Mouse (Mus musculus) left cerebral cortex, adult 2 months (tissue): ENCODE measurements around the gene Zfp511. TPM values are rescaled to one million over a fixed set of nuclear protein-coding genes. Genes with fewer than 3 reads are reported as not detected.

Source experiments
- DNase-seq, 2 experiments: peaks; one replicate each; pipeline ENCODE4 v3.0.0; 2021 to 2022; ENCODE audit warnings: low spot score in 2 of 2, mixed read lengths in 1 of 2; ENCODE audit errors: extremely low spot score in 1 of 2
- H3K27ac ChIP-seq: fragments of 200-600 bp; 2 replicates; pipeline ENCODE4 v1.8.1; 2022
- H3K4me3 ChIP-seq: fragments of 200-600 bp; 2 replicates; pipeline ENCODE4 v1.8.1; 2022
- CTCF ChIP-seq: fragments of 200-600 bp; IDR thresholded peaks from 2 replicates; pipeline ENCODE4 v1.8.1; 2022; ENCODE audit warnings: antibody characterized with exemption, mild to moderate bottlenecking, moderate library complexity
- intact Hi-C: fragments of 180-260 bp; cut with DNase I; formaldehyde crosslinking; loops from one replicate; pipeline ENCODE4 v1.15.1; 2025
- total RNA-seq, 2 experiments: library from RNA; stranded (reverse); gene quantifications; 2 replicates each; pipeline ENCODE4 v1.2.3; 2021

Gene Zfp511
- total RNA-seq, 2 experiments from 2014 or later: 25.8 to 26.0 TPM

DNA sequence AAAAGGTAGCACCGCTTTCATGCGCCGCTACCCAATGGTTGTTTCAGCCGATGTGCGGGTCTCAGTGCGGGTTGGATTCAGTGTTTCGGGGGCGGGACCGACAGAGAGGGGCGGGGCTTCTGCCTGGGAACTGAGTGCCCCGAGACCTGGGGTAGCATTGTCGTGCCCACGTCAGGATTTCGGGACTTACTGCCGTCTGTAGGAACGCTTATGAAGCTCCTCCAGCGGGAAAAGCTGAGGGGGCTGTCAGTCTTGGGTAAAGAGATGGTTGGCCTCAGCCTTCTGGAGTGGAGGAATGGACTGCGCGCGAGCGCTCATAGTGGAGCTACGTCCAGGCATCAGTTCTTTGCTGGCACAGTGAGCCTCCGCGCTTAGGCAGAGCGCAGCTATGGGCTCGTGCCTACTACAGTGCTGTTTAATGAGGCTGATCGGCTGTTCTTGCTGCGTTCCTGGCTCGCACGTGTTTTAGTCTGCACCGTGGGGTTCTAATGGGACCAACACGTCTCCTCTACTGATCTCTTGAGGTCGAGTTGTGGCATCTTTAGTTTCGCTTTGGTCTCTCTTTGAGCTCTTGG is 13.0 kb downstream of the Zfp511 start:
- TF ChIP-seq CTCF: no peak
- intact Hi-C loops: no loop called here
- peak overlapping the region; percentile 34 for H3K4me3 ChIP-seq
- DNase-seq: no peak
- no peak overlapping the region for H3K27ac ChIP-seq

DNA sequence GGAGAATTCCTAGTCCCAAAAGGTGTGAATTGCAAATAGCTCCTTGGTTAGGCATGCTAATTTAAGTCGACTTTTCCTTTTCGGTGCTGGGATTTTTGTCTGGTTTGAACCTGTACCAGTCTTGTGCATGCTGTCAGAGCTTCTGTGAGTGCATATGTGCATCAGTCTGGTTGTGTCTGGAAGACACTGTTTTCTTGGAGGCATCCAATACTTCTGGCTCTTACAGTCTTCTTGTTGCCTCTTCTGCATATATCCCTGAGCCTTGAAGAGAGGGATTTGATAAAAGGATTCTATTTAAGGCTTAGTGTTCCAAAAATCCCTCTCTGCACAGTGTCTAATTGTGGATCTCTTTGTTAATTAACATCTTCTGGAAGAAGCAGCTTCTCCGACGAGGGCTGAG is 17.9 kb downstream of the Zfp511 start:
- no peak for TF ChIP-seq CTCF
- DNase-seq: no peak
- Histone ChIP-seq H3K4me3 (no peak overlapping the region), H3K27ac (no peak overlapping the region)
- intact Hi-C loops: no loop called here

DNA sequence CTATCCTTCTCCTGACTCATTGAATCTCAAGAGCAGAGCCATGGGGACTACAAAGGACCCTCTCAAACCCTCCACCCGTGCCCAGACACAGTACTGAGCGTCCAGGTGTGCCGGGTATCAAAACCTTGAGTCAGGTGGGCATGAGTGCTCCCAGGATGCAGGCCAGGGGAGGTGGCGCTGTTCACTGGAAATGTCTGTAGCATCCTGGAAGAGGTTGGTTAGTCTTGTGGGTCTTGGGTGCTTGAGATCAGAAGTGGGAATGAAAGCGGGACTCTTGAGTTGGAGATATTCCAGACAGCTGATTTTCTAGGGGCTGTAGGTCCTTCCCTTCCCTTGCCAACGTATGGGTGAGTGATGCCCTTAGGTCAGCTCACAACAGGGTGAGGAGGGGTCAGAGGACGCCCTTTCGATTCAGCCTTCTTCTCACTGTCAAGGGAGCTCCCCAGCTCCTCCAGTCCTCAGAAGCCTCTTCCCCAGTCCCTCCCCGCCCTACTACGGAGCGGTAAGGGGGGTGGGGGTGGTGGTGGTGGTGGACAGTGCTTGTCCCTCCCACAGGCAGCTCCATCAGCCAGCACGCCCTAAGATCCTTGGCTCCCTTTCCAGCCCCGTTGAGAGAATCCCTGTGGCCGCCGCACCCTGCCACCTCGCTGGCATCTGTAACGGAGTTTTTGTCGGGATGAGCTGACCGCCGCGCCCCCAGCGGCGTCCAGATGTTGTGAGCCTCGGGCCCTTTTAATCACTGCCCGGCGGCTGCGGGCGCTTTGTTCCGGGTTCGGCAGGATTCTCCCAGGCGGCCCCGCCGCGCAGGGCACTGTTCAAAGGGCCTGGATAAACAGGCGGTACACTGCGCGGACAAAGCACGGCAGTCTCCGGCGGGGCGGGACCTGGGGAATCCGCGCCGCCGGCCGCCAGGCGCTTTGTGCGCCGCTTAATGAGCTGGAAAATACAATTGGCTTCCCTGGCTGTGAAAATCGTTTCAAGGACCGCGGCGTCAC is 21.5 kb downstream of the Zfp511 start:
- Histone ChIP-seq H3K27ac (no peak overlapping the region), H3K4me3 (peak overlapping the region; percentile 48)
- peak; percentile 4 for TF ChIP-seq CTCF
- intact Hi-C loops: no loop called here
- no peak for DNase-seq

DNA sequence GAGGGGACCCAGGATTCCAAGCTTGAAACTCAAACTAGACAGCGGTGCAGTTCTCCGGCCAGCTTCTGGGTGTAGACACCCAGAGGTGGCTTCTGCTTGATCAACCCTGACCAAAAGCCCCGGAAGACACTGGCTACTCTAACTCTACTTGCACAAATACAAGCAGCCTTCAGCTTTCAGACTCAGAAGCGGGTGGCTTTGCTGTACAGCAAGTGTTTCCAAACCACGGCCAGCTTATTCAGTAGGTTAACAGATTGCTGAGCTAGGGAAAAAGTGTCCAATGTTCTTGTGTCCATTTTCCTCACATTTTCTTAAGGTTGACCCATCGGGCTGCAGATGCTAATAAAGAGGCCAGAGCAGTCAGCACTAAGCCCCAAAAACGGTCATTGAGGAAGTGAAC is 22.3 kb downstream of the Zfp511 start:
- Histone ChIP-seq H3K4me3 (peak overlapping the region; percentile 48), H3K27ac (no peak overlapping the region)
- TF ChIP-seq CTCF: no peak
- no peak for DNase-seq
- intact Hi-C loops: no loop called here

DNA sequence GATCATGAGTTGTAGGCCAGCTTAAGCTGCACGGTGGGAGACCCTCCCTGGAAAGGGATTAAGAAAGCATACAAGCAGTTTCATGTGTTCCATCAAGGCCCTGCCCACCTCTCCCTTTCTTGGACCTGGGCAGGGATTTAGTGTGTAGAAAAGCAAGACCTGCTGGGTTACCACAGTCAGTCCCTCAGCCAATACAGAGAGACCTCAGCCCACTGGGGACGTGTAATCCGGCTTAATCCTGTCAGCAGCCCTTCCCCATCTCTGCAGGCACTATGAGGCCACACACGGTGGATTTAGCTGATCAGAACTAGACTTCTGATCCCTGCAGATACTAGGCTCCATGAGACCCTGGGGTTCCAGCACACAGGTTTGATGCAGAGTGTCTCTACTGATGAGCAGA is 23.4 kb downstream of the Zfp511 start:
- DNase-seq: no peak
- intact Hi-C loops: no loop called here
- TF ChIP-seq CTCF: no peak

DNA sequence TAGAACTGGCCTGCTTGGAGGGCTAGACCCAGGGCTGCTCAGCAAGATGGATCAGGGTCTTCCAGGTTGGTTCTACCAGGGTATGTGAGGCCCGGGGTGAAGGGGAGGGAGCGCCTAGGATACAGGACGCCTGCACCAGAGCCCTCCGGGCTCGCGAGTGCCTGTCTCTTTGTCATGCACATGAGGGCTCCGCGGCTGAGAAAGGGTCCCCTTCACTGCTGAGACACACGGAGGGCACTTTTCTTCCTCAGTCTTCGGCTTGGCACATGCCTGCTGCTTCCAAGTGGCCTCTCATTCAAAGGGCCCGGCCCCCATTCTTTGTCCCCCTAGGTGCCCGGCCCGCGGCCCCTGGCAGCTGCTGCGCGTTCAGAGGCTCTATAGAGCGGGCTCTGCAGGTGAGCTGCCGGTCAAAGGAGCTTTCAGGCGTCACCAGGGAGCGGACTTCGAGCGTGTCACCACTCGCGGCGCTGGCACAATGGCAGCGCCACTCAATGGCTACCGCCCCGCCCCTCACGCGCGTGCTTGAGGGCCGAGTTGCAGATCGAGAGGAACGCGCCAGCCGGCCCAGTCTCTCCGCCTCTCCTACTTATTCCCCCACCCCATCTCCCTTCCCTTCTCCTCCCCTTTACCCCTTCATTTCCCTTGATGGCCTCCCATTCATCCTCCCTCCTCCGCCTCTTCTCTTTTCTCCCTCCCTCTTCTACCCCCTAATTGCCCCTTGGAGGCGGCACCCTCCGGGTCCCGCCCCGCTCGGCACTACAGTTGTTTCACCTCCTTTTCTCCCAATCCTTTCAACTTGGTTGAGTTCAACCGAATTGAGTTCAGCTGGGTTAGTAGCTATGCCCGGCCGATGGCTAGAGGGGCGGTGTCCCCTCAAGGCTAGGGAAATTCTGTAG is 25.0 kb downstream of the Zfp511 start:
- H3K4me3 ChIP-seq: peak overlapping the region; percentile 37
- peak in 1 of 2 experiments; percentile 25 for DNase-seq
- intact Hi-C loops: loop anchor here (5.0 to 10.0 kb wide), 2 partner anchors 156 to 444 kb away; no protein-coding TSS in a partner anchor
- H3K27ac ChIP-seq: no peak overlapping the region
- TF ChIP-seq CTCF: no peak

More for the DNA sequence above, 23.4 kb downstream of the Zfp511 start:
- no peak overlapping the region for H3K4me3 ChIP-seq
- no peak overlapping the region for H3K27ac ChIP-seq

DNA sequence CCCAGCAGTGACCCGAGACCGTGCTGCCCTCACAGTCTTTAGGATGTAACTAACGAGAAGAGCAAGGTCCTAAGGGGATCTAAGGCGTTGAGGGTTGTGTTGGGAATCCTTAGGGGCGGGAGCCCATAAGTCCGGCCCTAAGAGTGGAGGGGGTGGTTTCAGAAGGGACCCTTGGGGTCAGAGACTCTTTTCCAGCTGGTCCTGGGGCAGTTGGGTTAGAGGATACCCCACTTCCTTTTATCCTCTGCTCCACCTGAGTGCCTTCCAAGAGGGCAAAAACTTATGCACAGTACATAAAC is 25.6 kb downstream of the Zfp511 start:
- no peak for TF ChIP-seq CTCF
- DNase-seq: no peak
- H3K4me3 ChIP-seq: no peak overlapping the region
- no peak overlapping the region for H3K27ac ChIP-seq
- intact Hi-C loops: loop anchor here (5.0 to 10.0 kb wide), 2 partner anchors 157 to 444 kb away; no protein-coding TSS in a partner anchor

DNA sequence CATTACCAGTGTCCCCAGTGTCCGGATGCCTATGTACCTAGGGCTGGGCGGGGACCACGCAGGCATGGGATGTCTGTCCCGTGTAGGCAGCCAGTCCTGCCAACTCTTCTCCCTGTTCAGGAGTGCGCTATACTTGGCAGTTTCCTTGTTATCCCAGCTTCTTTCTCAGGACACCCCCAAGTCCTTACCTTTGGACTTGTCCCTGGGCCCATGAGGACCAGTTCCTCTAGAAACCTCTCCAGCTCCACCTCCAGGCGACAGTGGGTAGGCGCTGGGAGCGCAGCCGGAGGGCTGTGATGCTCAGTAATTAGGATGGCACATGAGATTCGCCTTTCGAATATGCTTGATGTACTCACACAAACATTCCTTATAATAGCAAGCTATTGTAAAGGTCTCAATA is 26.1 kb downstream of the Zfp511 start:
- Histone ChIP-seq H3K4me3 (no peak overlapping the region), H3K27ac (no peak overlapping the region)
- DNase-seq: peak in 1 of 2 experiments; percentile 30
- intact Hi-C loops: loop anchor here (5.0 to 10.0 kb wide), 2 partner anchors 158 to 445 kb away; no protein-coding TSS in a partner anchor
- TF ChIP-seq CTCF: peak; percentile 55

DNA sequence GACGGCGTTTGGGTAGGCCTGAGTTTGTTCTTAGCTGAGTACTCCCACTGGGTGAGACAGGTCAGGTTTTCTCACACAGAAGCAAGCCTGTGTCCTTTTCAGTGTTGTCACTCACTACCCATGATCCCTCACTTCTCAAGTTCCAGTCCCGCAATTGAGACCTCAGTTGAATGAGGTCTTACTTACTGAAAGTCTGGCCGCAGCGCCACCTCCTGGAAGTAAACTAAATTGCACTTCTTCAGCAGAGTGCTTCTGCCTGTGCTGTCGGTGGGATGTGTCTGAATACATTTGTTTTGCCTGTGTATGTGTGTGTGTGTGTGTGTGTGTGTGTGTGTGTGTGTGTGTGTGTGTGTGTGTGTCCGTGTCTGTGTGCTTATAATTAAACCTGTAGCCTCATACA is 26.9 kb downstream of the Zfp511 start:
- intact Hi-C loops: loop anchor here (1.0 to 10.0 kb wide), 3 partner anchors 94 to 446 kb away; no protein-coding TSS in a partner anchor
- Histone ChIP-seq H3K4me3 (no peak overlapping the region), H3K27ac (no peak overlapping the region)
- TF ChIP-seq CTCF: peak; percentile 73
- peak; percentile 62 to 77 for DNase-seq

DNA sequence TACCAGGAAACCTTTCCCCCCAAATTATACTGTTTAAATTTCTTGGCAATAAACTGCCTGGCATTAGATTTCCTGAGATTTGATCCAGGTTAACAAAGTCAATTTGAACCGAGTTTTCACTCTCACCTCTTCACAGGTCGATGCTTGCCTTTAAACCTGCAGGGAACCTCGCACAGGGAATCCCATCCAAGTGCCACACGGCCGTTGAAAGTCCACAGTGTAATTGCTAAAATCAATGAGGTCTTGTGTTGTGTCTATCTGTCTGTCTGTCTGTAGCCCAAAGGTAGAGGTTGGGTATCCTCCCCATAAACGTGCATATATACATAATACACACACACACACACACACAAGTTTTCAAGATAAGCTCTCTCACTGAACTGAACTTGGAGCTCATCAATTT is 31.2 kb downstream of the Zfp511 start:
- no peak overlapping the region for H3K4me3 ChIP-seq
- intact Hi-C loops: loop anchor here (10.0 kb wide), 1 partner anchor 163 kb away; no protein-coding TSS in a partner anchor
- no peak overlapping the region for H3K27ac ChIP-seq
- no peak for DNase-seq
- no peak for TF ChIP-seq CTCF

DNA sequence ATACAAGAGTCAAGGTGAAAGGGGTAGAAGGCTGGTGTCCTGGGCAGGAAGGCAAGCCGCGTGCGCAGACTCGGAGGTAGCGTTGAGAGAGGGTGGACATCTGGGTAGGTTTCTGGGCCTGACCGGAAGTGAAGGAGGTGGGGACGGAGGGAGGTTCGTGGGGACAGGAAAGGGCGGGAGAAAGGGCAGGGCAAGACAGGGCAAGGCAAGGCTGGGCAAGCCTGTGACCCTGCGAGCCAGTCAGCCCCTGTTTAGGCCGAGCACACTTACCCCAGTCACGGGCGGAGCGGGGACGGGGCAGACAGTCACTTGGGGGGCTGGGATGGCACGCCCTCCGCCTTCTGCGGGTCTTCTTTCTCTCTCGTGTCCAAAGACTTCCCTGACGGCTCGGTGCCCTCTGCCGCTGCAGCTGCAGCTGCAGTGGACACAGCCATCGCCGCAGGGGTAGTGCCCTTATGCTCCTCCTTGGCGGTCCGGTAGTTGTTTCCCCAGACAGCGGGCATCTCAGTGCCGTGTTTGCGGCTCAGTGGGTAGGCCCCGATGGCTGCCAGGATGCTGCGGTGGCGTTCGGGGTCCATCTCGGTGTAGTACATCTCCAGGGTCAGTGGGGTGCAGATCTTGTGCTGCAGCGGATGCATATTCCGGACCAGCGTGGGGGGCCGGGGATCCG is 34.0 kb downstream of the Zfp511 start:
- DNase-seq: no peak
- TF ChIP-seq CTCF: no peak
- intact Hi-C loops: loop anchor here (10.0 kb wide), 1 partner anchor 975 kb away; no protein-coding TSS in a partner anchor
- Histone ChIP-seq H3K27ac (no peak overlapping the region), H3K4me3 (no peak overlapping the region)
